25 mouse cellular contexts compared by ENCODE assay signal in genomic region chr2:174942221-174942620, GRCm38 (mm10).
DNase-seq lines count a peak whose midpoint lies in the region; ATAC-seq and TF ChIP-seq lines count a peak whose summit lies in the region.
"Had no signal": no experiment of that assay in that cellular context is flagged by ENCODE, and none has a peak within 500 bp of the region (broad histone marks: within the 10 kb centered on the region; RNA-seq: fewer than 3 reads in every experiment).

No protein-coding gene starts in this region.

- no peaks in the 10 kb centered on the region for H3K9me3 ChIP-seq in forebrain, embryonic 14.5 days (replicated peaks; ENCODE audit: control insufficient read depth, low read length)
- no peaks in the 10 kb centered on the region for H3K9me3 ChIP-seq in forebrain, embryonic 13.5 days (replicated peaks)
- no peaks in the 10 kb centered on the region for H3K9me3 ChIP-seq in forebrain, postnatal 0 days (ENCODE audit: low read length)
- no peaks in the 10 kb centered on the region for H3K9me3 ChIP-seq in forebrain, embryonic 12.5 days
- H3K9me3 ChIP-seq: embryonic facial prominence, embryonic 13.5 days; embryonic facial prominence, embryonic 15.5 days; forebrain, embryonic 10.5 days had no signal

- no peak overlapping the region for H3K9ac ChIP-seq in forebrain, embryonic 14.5 days (ENCODE audit: low read length)
- H3K9ac ChIP-seq in forebrain, embryonic 13.5 days = no peak overlapping the region
- H3K9ac ChIP-seq in forebrain, postnatal 0 days = no peak overlapping the region
- H3K9ac ChIP-seq in forebrain, embryonic 12.5 days = no peak overlapping the region
- H3K9ac ChIP-seq: embryonic facial prominence, embryonic 13.5 days; embryonic facial prominence, embryonic 15.5 days had no signal

- TF ChIP-seq CTCF in forebrain, postnatal 0 days (IDR thresholded peaks at IDR 0.05; ENCODE audit: low read depth) = no peak

- H3K4me2 ChIP-seq in forebrain, embryonic 14.5 days (ENCODE audit: low read length) = no peak overlapping the region
- no peak overlapping the region for H3K4me2 ChIP-seq in forebrain, embryonic 13.5 days
- no peak overlapping the region for H3K4me2 ChIP-seq in forebrain, postnatal 0 days (ENCODE audit: low read depth)
- no peak overlapping the region for H3K4me2 ChIP-seq in forebrain, embryonic 12.5 days
- H3K4me2 ChIP-seq: embryonic facial prominence, embryonic 13.5 days; embryonic facial prominence, embryonic 15.5 days had no signal

- H3K4me3 ChIP-seq in forebrain, embryonic 14.5 days (ENCODE audit: low read depth, low read length) = no peak overlapping the region
- no peak overlapping the region for H3K4me3 ChIP-seq in forebrain, embryonic 13.5 days
- no peak overlapping the region for H3K4me3 ChIP-seq in forebrain, postnatal 0 days (ENCODE audit: low read depth, low read length)
- H3K4me3 ChIP-seq in forebrain, embryonic 12.5 days (replicated peaks) = no peak overlapping the region
- H3K4me3 ChIP-seq: embryonic facial prominence, embryonic 13.5 days; embryonic facial prominence, embryonic 15.5 days; erythroblast, embryonic 14.5 days; forebrain, embryonic 10.5 days had no signal

- 85% methylated on average over 4 of the region's 4 CpGs for WGBS in forebrain, embryonic 14.5 days
- WGBS in forebrain, embryonic 13.5 days = 86% methylated on average over 4 of the region's 4 CpGs
- WGBS in forebrain, postnatal 0 days = 61% methylated on average over 4 of the region's 4 CpGs
- WGBS in forebrain, embryonic 12.5 days = 94% methylated on average over 4 of the region's 4 CpGs

- DNase-seq in forebrain, embryonic 14.5 days (ENCODE audit: low spot score) = peak; percentile 52
- DNase-seq in forebrain, postnatal 0 days = peak; percentile 27
- DNase-seq in layer of hippocampus, adult 9-11 months = peak; percentile 18
- no peak for DNase-seq in layer of hippocampus, postnatal 10 days (ENCODE audit: low spot score in 2 of 2)
- DNase-seq: adrenal gland, adult 8-10 months; adrenal gland, postnatal 14 days; adrenal gland, postnatal 36 days; B cell, adult 2 months; cerebellum, adult 11 months; cerebellum, adult 18-20 months; cerebellum, adult 8-10 months; cerebellum, adult 9-11 months; cerebellum, postnatal 14 days; cerebellum, postnatal 36 days; embryo, embryonic 11 days had no signal

- H3K27me3 ChIP-seq in forebrain, embryonic 14.5 days (replicated peaks; ENCODE audit: control insufficient read depth, insufficient read depth, low read length) = no peaks in the 10 kb centered on the region
- H3K27me3 ChIP-seq in forebrain, embryonic 13.5 days = no peaks in the 10 kb centered on the region
- no peaks in the 10 kb centered on the region for H3K27me3 ChIP-seq in forebrain, postnatal 0 days (ENCODE audit: insufficient read depth, low read length)
- no peaks in the 10 kb centered on the region for H3K27me3 ChIP-seq in forebrain, embryonic 12.5 days
- H3K27me3 ChIP-seq: embryonic facial prominence, embryonic 13.5 days; embryonic facial prominence, embryonic 15.5 days; Patski had no signal

- H3K36me3 ChIP-seq in forebrain, embryonic 14.5 days (ENCODE audit: control insufficient read depth, insufficient read depth, low read length) = no peaks in the 10 kb centered on the region
- no peaks in the 10 kb centered on the region for H3K36me3 ChIP-seq in forebrain, embryonic 13.5 days (ENCODE audit: poor library complexity, severe bottlenecking)
- no peaks in the 10 kb centered on the region for H3K36me3 ChIP-seq in forebrain, postnatal 0 days (ENCODE audit: insufficient read depth)
- no peaks in the 10 kb centered on the region for H3K36me3 ChIP-seq in forebrain, embryonic 12.5 days (replicated peaks)
- H3K36me3 ChIP-seq: embryonic facial prominence, embryonic 13.5 days; embryonic facial prominence, embryonic 15.5 days; forebrain, embryonic 10.5 days; G1E had no signal

- ATAC-seq in forebrain, embryonic 14.5 days = no peak
- ATAC-seq in forebrain, embryonic 13.5 days = no peak
- ATAC-seq in forebrain, postnatal 0 days = peak; percentile 42; the same call in 1 of the 2 replicates
- no peak for ATAC-seq in forebrain, embryonic 12.5 days (ENCODE audit: low FRiP score)
- ATAC-seq: activated CD4-positive, CD25-positive, alpha-beta regulatory T cell, adult 4 months; CD4-positive, CD25-positive, alpha-beta regulatory T cell, adult 4 months; Patski had no signal

- no peaks in the 10 kb centered on the region for H3K4me1 ChIP-seq in forebrain, embryonic 14.5 days (ENCODE audit: control insufficient read depth, insufficient read depth, low read length)
- no peaks in the 10 kb centered on the region for H3K4me1 ChIP-seq in forebrain, embryonic 13.5 days
- peaks cover 3% of the 10 kb centered on the region; the same call in 1 of the 2 replicates for H3K4me1 ChIP-seq in forebrain, postnatal 0 days (ENCODE audit: insufficient read depth)
- H3K4me1 ChIP-seq in forebrain, embryonic 12.5 days = no peaks in the 10 kb centered on the region
- H3K4me1 ChIP-seq: embryonic facial prominence, embryonic 13.5 days; embryonic facial prominence, embryonic 15.5 days; forebrain, embryonic 10.5 days had no signal

- no peak overlapping the region for H3K27ac ChIP-seq in forebrain, embryonic 14.5 days (ENCODE audit: low read depth, low read length)
- H3K27ac ChIP-seq in forebrain, embryonic 13.5 days = no peak overlapping the region
- H3K27ac ChIP-seq in forebrain, postnatal 0 days (ENCODE audit: low read depth, low read length) = no peak overlapping the region
- H3K27ac ChIP-seq in forebrain, embryonic 12.5 days = no peak overlapping the region
- H3K27ac ChIP-seq: embryonic facial prominence, embryonic 13.5 days; embryonic facial prominence, embryonic 15.5 days; forebrain, embryonic 10.5 days had no signal

Comparison
In these comparisons a context has a peak if more than half of its experiments do, and no peak if none do; other contexts are left out.
1. DNase-seq: peak in forebrain, embryonic 14.5 days (single experiment), forebrain, postnatal 0 days (single experiment) and layer of hippocampus, adult 9-11 months (single experiment); none in layer of hippocampus, postnatal 10 days (0 of 2).